Mouse (Mus musculus) right cerebral cortex, postnatal 4 days (tissue): ENCODE data around the gene Pitpnm2.

Experiments
- DNase-seq: peaks from one replicate; pipeline ENCODE4 v3.0.0-alpha.2; 2022

The Pitpnm2 gene

GRCm38 (mm10) chr5:124115990-124116845 is 133.3 kb downstream of the Pitpnm2 start, which contains the start of gene Arl6ip4:
Gene Arl6ip4, plus strand, starts transcription at chr5:124116089.
- peak; percentile 88 for DNase-seq

- DNase-seq = no peak
Measured at GRCm38 (mm10) chr5:124115531-124115930, 134.0 kb downstream of the Pitpnm2 start.

GRCm38 (mm10) chr5:124114276-124115025 is 135.1 kb downstream of the Pitpnm2 start:
- DNase-seq = no peak

GRCm38 (mm10) chr5:124113030-124113429 is 136.5 kb downstream of the Pitpnm2 start:
- no peak for DNase-seq

GRCm38 (mm10) chr5:124112531-124112930 is 137.0 kb downstream of the Pitpnm2 start:
- no peak for DNase-seq

- peak; percentile 97 for DNase-seq
Measured at GRCm38 (mm10) chr5:124111742-124112497, 137.6 kb downstream of the Pitpnm2 start, which contains the start of gene Ogfod2. Gene Ogfod2, plus strand, starts transcription at chr5:124112297.

GRCm38 (mm10) chr5:124111077-124111741 is 138.4 kb downstream of the Pitpnm2 start:
- no peak for DNase-seq

GRCm38 (mm10) chr5:124103552-124103951 is 146.0 kb downstream of the Pitpnm2 start:
- no peak for DNase-seq

- DNase-seq = no peak
Measured at GRCm38 (mm10) chr5:124103020-124103419, 146.5 kb downstream of the Pitpnm2 start.

- no peak for DNase-seq
Measured at GRCm38 (mm10) chr5:124102326-124102725, 147.2 kb downstream of the Pitpnm2 start.

GRCm38 (mm10) chr5:124100128-124101044 is 149.2 kb downstream of the Pitpnm2 start:
- no peak for DNase-seq

- DNase-seq = no peak
Measured at GRCm38 (mm10) chr5:124098923-124099322, 150.6 kb downstream of the Pitpnm2 start.

- peak; percentile 93 for DNase-seq
Measured at GRCm38 (mm10) chr5:124095596-124096232, 153.8 kb downstream of the Pitpnm2 start, which contains the start of gene Abcb9. Gene Abcb9, minus strand, starts transcription at chr5:124095798.

GRCm38 (mm10) chr5:124095077-124095581 is 154.4 kb downstream of the Pitpnm2 start:
- no peak for DNase-seq

- no peak for DNase-seq
Measured at GRCm38 (mm10) chr5:124093852-124094604, 155.5 kb downstream of the Pitpnm2 start.

- DNase-seq = peak; percentile 71
Measured at GRCm38 (mm10) chr5:124093120-124093794, 156.3 kb downstream of the Pitpnm2 start.

- no peak for DNase-seq
Measured at GRCm38 (mm10) chr5:124091951-124092406, 157.6 kb downstream of the Pitpnm2 start.

- DNase-seq = no peak
Measured at GRCm38 (mm10) chr5:124089868-124090267, 159.7 kb downstream of the Pitpnm2 start.

GRCm38 (mm10) chr5:124086876-124087275 is 162.7 kb downstream of the Pitpnm2 start:
- no peak for DNase-seq
